Mouse (Mus musculus) limb, embryonic 15.5 days (tissue): ENCODE measurements around the gene Fcgr1. TPM values are rescaled to one million over a fixed set of nuclear protein-coding genes. Genes with fewer than 3 reads are reported as not detected.

Experiments used
- microRNA-seq: library from miRNA; unstranded; fragments of <30 nt; microRNA quantifications from one replicate; pipeline ENCODE4, GENCODE M21; 2016
- polyA plus RNA-seq: library from polyadenylated mRNA; unstranded; fragments of >200 nt; fragmentation: Nextera tagmentation; extraction: Ambion mirVana; gene quantifications from 2 replicates; pipeline ENCODE4 v1.2.1, GENCODE M21; 2015

Gene Fcgr1
- polyA plus RNA-seq, 1 experiment from 2014 or later: 2.6 TPM

Small RNA genes within 50 kb of the gene (microRNA-seq; reads per million reads assigned to microRNA genes)
- not detected for gene Gm47311
- not detected for gene Gm47313

Other genes starting within 250 kb of the Fcgr1 start
- 35.8 and 37.0 TPM in 2 replicates for gene Vps45, start 235.5 kb downstream of the Fcgr1 start, polyA plus RNA-seq
- gene Otud7b, start 189.4 kb downstream of the Fcgr1 start, polyA plus RNA-seq: 21.0 and 24.7 TPM in 2 replicates
- gene Mtmr11, start 132.0 kb downstream of the Fcgr1 start, polyA plus RNA-seq: 33.5 and 33.6 TPM in 2 replicates
- gene Sf3b4, start 121.6 kb downstream of the Fcgr1 start, polyA plus RNA-seq: 148 TPM in 2 replicates
- 2.7 and 3.0 TPM in 2 replicates for gene Sv2a, start 112.8 kb downstream of the Fcgr1 start, polyA plus RNA-seq
- 45.2 and 46.0 TPM in 2 replicates for gene Bola1, start 74.3 kb downstream of the Fcgr1 start, polyA plus RNA-seq
- not detected in 2 replicates for gene Hist2h2ab, start 74.1 kb downstream of the Fcgr1 start, polyA plus RNA-seq
- gene Hist2h2ac, start 73.1 kb downstream of the Fcgr1 start, polyA plus RNA-seq: 5.9 and 8.7 TPM in 2 replicates
- gene Hist2h2be, start 72.8 kb downstream of the Fcgr1 start, polyA plus RNA-seq: 5.3 and 5.4 TPM in 2 replicates
- gene Hist2h3c2, start 54.8 kb downstream of the Fcgr1 start, polyA plus RNA-seq: 3.5 and 4.1 TPM in 2 replicates
- 27.0 and 35.1 TPM in 2 replicates for gene Hist2h2aa2, start 53.7 kb downstream of the Fcgr1 start, polyA plus RNA-seq
- 21.8 and 24.8 TPM in 2 replicates for gene Hist2h2aa1, start 48.5 kb downstream of the Fcgr1 start, polyA plus RNA-seq
- gene Hist2h3c1, start 47.3 kb downstream of the Fcgr1 start, polyA plus RNA-seq: 0.13 and 0.60 TPM in 2 replicates
- 3.9 and 11.4 TPM in 2 replicates for gene Hist2h4, start 30.7 kb downstream of the Fcgr1 start, polyA plus RNA-seq
- 37.0 and 53.8 TPM in 2 replicates for gene Hist2h3b, start 25.3 kb downstream of the Fcgr1 start, polyA plus RNA-seq
- gene Hist2h2bb, start 24.2 kb downstream of the Fcgr1 start, polyA plus RNA-seq: 5.2 and 10.7 TPM in 2 replicates
- gene BC107364, start 158.3 kb upstream of the Fcgr1 start, polyA plus RNA-seq: 0.22 and 0.55 TPM in 2 replicates
- 8.7 and 18.4 TPM in 2 replicates for gene Hfe2, start 231.2 kb upstream of the Fcgr1 start, polyA plus RNA-seq